Mouse (Mus musculus): ENCODE measurements around the gene Olfr273. TPM values are rescaled to one million over a fixed set of nuclear protein-coding genes. Genes with fewer than 3 reads are reported as not detected.
"Not testable (repeated sequence)": the region's sequence is repeated elsewhere in the genome, so short reads cannot be mapped to it uniquely, and the experiment has no call there.

Olfr273 gene
- polyA plus RNA-seq (2015; fragmentation: Nextera tagmentation; extraction: Ambion mirVana): not detected in 2 replicates

DNA sequence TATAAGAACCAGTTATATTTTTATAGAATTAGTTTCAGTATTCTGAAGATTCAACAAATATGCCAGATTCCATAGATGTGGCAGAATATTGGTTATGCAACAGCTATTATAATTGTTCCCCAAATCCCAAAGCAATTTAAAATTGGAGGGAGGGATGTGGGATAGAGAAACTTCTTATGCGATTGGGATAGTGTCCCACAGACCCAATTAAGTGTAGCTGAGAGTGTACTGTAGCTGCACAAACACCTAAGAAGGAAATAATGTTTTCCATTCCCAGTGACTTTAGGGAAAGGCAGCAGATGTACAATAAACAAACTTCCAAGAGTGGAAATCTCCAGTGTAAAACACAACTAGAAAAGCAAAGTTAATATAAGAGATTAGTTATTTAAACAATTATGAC is at the start of gene Olfr273:
Gene Olfr273 (minus strand): TSS at position 101 of the 400 bp plus-strand sequence.
- ATAC-seq (ENCODE audit: low FRiP score, low TSS enrichment): no peak
- Histone ChIP-seq H3K36me3 (ENCODE audit: insufficient read depth, low read length) (no peaks in the 10 kb centered on the region), H3K27ac (ENCODE audit: low read length) (no peak within 1 kb of the TSS), H3K4me2 (replicated peaks; ENCODE audit: low read depth, low read length) (no peak within 1 kb of the TSS), H3K4me3 (ENCODE audit: low read length) (no peak within 1 kb of the TSS), H3K9ac (replicated peaks; ENCODE audit: low read length) (no peak within 1 kb of the TSS), H3K27me3 (ENCODE audit: insufficient read depth, low read length) (no peaks in the 10 kb centered on the region), H3K9me3 (ENCODE audit: low read length) (no peaks in the 10 kb centered on the region), H3K4me1 (ENCODE audit: insufficient read depth, low read length) (no peaks in the 10 kb centered on the region)
- WGBS: 83% methylated on average over 1 of the region's 1 CpGs

DNA sequence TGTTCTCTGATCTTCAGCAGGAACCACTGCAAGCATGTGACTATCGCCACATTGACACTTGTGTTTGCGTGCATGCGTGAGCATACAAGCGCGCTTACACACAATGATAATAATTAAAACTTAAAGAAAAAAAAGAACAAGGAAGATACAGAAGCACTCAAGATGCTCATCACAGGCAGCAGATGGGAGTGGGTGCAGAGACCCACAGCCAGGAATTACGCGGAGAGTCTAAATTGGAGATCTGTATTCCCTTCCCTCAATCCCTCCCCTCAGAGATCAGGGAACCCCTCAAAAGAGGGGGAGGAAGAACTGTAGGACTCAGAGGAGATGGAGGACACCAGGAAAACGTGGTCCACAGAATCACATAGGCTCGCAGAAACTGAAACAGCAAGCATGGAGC is 5.1 kb upstream of the Olfr273 start:
- 92% methylated on average over 9 of the region's 9 CpGs for WGBS
- no peak overlapping the region for H3K4me3 ChIP-seq (ENCODE audit: low read length)
- no peaks in the 10 kb centered on the region for H3K36me3 ChIP-seq (ENCODE audit: insufficient read depth, low read length)
- no peaks in the 10 kb centered on the region for H3K27me3 ChIP-seq (ENCODE audit: insufficient read depth, low read length)
- ATAC-seq (ENCODE audit: low FRiP score, low TSS enrichment): no peak
- H3K4me1 ChIP-seq (ENCODE audit: insufficient read depth, low read length): no peaks in the 10 kb centered on the region
- H3K4me2 ChIP-seq (replicated peaks; ENCODE audit: low read depth, low read length): no peak overlapping the region
- no peak overlapping the region for H3K27ac ChIP-seq (ENCODE audit: low read length)
- no peaks in the 10 kb centered on the region for H3K9me3 ChIP-seq (ENCODE audit: low read length)
- no peak overlapping the region for H3K9ac ChIP-seq (replicated peaks; ENCODE audit: low read length)

DNA sequence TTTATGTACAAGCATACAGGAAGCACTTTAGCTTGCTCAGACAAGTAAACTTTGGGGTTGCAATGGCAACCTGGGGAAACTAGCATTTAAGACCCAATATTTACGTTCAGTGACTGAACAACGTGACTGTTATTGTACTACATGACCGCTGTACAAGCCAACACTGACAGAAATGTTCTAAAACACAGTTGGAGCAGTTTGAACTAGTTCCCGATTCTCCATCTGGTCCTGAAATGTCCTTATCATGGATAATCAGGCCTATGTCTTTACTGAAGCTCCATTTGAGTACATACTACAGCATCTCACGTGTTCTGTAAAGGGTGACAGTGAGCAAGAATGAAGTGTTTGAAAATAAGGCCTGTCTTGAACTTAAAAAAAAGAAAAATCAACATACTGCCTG is 9.4 kb downstream of the Olfr273 start:
- Histone ChIP-seq H3K36me3 (ENCODE audit: insufficient read depth, low read length) (no peaks in the 10 kb centered on the region), H3K4me3 (ENCODE audit: low read length) (no peak overlapping the region), H3K9ac (replicated peaks; ENCODE audit: low read length) (no peak overlapping the region), H3K9me3 (ENCODE audit: low read length) (no peaks in the 10 kb centered on the region), H3K27me3 (ENCODE audit: insufficient read depth, low read length) (no peaks in the 10 kb centered on the region), H3K4me2 (replicated peaks; ENCODE audit: low read depth, low read length) (no peak overlapping the region), H3K27ac (ENCODE audit: low read length) (no peak overlapping the region), H3K4me1 (ENCODE audit: insufficient read depth, low read length) (no peaks in the 10 kb centered on the region)
- ATAC-seq (ENCODE audit: low FRiP score, low TSS enrichment): no peak
- 80% methylated on average over 5 of the region's 5 CpGs for WGBS

GRCm38 (mm10) chr4:52849039-52849635 is 9.9 kb downstream of the Olfr273 start:
- no peak for ATAC-seq (ENCODE audit: low FRiP score, low TSS enrichment)
- WGBS: 52% methylated on average over 4 of the region's 4 CpGs
- Histone ChIP-seq H3K9me3 (ENCODE audit: low read length) (no peaks in the 10 kb centered on the region), H3K4me1 (ENCODE audit: insufficient read depth, low read length) (no peaks in the 10 kb centered on the region), H3K36me3 (ENCODE audit: insufficient read depth, low read length) (no peaks in the 10 kb centered on the region), H3K4me3 (ENCODE audit: low read length) (no peak overlapping the region), H3K4me2 (replicated peaks; ENCODE audit: low read depth, low read length) (no peak overlapping the region), H3K9ac (replicated peaks; ENCODE audit: low read length) (no peak overlapping the region), H3K27me3 (ENCODE audit: insufficient read depth, low read length) (no peaks in the 10 kb centered on the region), H3K27ac (ENCODE audit: low read length) (no peak overlapping the region)

DNA sequence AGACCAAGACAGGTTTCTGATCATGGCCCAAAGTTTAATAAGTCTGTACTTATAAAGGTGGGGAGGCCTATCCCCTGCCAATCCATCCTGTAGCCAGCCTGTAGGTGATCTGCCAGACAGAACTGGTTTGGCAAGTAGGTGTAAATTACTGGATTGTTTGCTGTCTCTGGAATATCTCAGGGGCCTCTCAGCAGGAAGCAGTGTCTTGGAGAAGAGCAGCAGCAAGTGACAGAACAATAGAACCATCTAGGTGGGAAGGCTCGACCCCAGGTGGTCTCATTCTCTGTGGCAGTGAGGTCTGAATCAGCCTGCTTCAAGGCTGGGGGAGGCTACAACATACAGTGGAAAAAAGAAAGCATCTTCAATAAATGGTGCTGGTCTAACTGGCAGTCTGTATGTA is 13.6 kb downstream of the Olfr273 start:
- not testable (repeated sequence) for H3K4me3 ChIP-seq (ENCODE audit: low read length)

GRCm38 (mm10) chr4:52821375-52821774 is 37.7 kb downstream of the Olfr273 start:
- H3K36me3 ChIP-seq (ENCODE audit: insufficient read depth, low read length): no peaks in the 10 kb centered on the region
- no peaks in the 10 kb centered on the region for H3K27me3 ChIP-seq (ENCODE audit: insufficient read depth, low read length)
- no peaks in the 10 kb centered on the region for H3K4me1 ChIP-seq (ENCODE audit: insufficient read depth, low read length)
- H3K9ac ChIP-seq (replicated peaks; ENCODE audit: low read length): no peak overlapping the region
- H3K4me2 ChIP-seq (replicated peaks; ENCODE audit: low read depth, low read length): no peak overlapping the region
- ATAC-seq (ENCODE audit: low FRiP score, low TSS enrichment): no peak
- WGBS: 96% methylated on average over 11 of the region's 11 CpGs
- H3K9me3 ChIP-seq (ENCODE audit: low read length): peaks cover 4% of the 10 kb centered on the region; the same call in 1 of the 2 replicates
- no peak overlapping the region for H3K4me3 ChIP-seq (ENCODE audit: low read length)
- H3K27ac ChIP-seq (ENCODE audit: low read length): no peak overlapping the region

More for the DNA sequence above, 13.6 kb downstream of the Olfr273 start:
- not testable (repeated sequence) for H3K27ac ChIP-seq (ENCODE audit: low read length); H3K9ac ChIP-seq (replicated peaks; ENCODE audit: low read length); ATAC-seq (ENCODE audit: low FRiP score, low TSS enrichment); H3K36me3 ChIP-seq (ENCODE audit: insufficient read depth, low read length); H3K4me2 ChIP-seq (replicated peaks; ENCODE audit: low read depth, low read length); H3K27me3 ChIP-seq (ENCODE audit: insufficient read depth, low read length); H3K9me3 ChIP-seq (ENCODE audit: low read length); H3K4me1 ChIP-seq (ENCODE audit: insufficient read depth, low read length)
- 13% methylated on average over 1 of the region's 1 CpGs for WGBS

DNA sequence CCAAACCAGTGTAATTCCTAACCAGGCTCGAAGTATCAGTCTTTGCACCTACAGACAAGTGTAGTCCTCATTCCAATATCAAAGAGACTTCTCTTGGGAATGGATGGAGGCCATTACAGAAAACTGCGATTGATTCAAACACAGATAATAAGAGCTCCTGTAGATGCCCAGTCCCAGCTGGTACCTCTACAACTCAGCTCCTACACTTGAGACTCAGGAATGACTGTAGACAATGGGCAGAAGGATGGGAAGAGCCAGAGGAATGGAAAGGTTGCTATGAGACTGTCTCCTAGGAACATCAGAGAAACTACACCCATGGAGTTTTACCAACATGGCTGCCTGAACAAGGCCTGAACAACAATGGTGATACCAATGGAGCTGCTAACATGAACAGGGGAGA is 44.7 kb downstream of the Olfr273 start, which contains the start of gene Olfr275:
Gene Olfr275 (plus strand): TSS at position 301 of the 400 bp plus-strand sequence.
- no peak for ATAC-seq (ENCODE audit: low FRiP score, low TSS enrichment)
- Histone ChIP-seq H3K36me3 (ENCODE audit: insufficient read depth, low read length) (no peaks in the 10 kb centered on the region), H3K9ac (replicated peaks; ENCODE audit: low read length) (no peak within 1 kb of the TSS), H3K4me2 (replicated peaks; ENCODE audit: low read depth, low read length) (no peak within 1 kb of the TSS), H3K4me3 (ENCODE audit: low read length) (no peak within 1 kb of the TSS), H3K27ac (ENCODE audit: low read length) (no peak within 1 kb of the TSS), H3K27me3 (ENCODE audit: insufficient read depth, low read length) (no peaks in the 10 kb centered on the region), H3K9me3 (ENCODE audit: low read length) (no peaks in the 10 kb centered on the region), H3K4me1 (ENCODE audit: insufficient read depth, low read length) (no peaks in the 10 kb centered on the region)
- WGBS: 93% methylated on average over 2 of the region's 2 CpGs

- Histone ChIP-seq H3K36me3 (ENCODE audit: insufficient read depth, low read length) (no peaks in the 10 kb centered on the region), H3K27me3 (ENCODE audit: insufficient read depth, low read length) (no peaks in the 10 kb centered on the region), H3K9ac (replicated peaks; ENCODE audit: low read length) (no peak overlapping the region), H3K4me2 (replicated peaks; ENCODE audit: low read depth, low read length) (no peak overlapping the region), H3K27ac (ENCODE audit: low read length) (no peak overlapping the region), H3K4me3 (ENCODE audit: low read length) (no peak overlapping the region), H3K4me1 (ENCODE audit: insufficient read depth, low read length) (no peaks in the 10 kb centered on the region), H3K9me3 (ENCODE audit: low read length) (no peaks in the 10 kb centered on the region)
- 28% methylated on average over 2 of the region's 2 CpGs for WGBS
- ATAC-seq (ENCODE audit: low FRiP score, low TSS enrichment): no peak
Measured at GRCm38 (mm10) chr4:52811871-52812270, 47.2 kb downstream of the Olfr273 start.

Other genes starting within 250 kb of the Olfr273 start
- not detected in 2 replicates for gene Olfr275, start 44.6 kb downstream of the Olfr273 start, polyA plus RNA-seq (2015; fragmentation: Nextera tagmentation; extraction: Ambion mirVana)
- not detected in 2 replicates for gene Olfr272, start 59.9 kb upstream of the Olfr273 start, polyA plus RNA-seq (2015; fragmentation: Nextera tagmentation; extraction: Ambion mirVana)
- gene Olfr270, start 105.3 kb upstream of the Olfr273 start, polyA plus RNA-seq (2015; fragmentation: Nextera tagmentation; extraction: Ambion mirVana): not detected in 2 replicates
- gene Nipsnap3a, start 130.0 kb upstream of the Olfr273 start, polyA plus RNA-seq (2015; fragmentation: Nextera tagmentation; extraction: Ambion mirVana): 0.37 TPM in 1 of 2 replicates, not detected in the other
- gene Nipsnap3b, start 152.6 kb upstream of the Olfr273 start, polyA plus RNA-seq (2015; fragmentation: Nextera tagmentation; extraction: Ambion mirVana): 78.3 and 80.2 TPM in 2 replicates

Data from kidney, embryonic 16.5 days (tissue).